In genomic region chr17:36786483-36786886, GRCm38 (mm10) we compare ENCODE assay signal across 9 mouse cellular contexts. TPM values are rescaled to one million over a fixed set of nuclear protein-coding genes. Genes with fewer than 3 reads are reported as not detected.
DNase-seq lines count a peak whose midpoint lies in the region; ATAC-seq and TF ChIP-seq lines count a peak whose summit lies in the region.
"Not testable (repeated sequence)": the region's sequence is repeated elsewhere in the genome, so short reads cannot be mapped to it uniquely, and the experiment has no call there.
"Had no signal": no experiment of that assay in that cellular context is flagged by ENCODE, and none has a peak within 500 bp of the region (broad histone marks: within the 10 kb centered on the region; RNA-seq: fewer than 3 reads in every experiment).

No protein-coding gene starts in this region.

- not testable (repeated sequence) for H3K36me3 ChIP-seq in MEL (ENCODE audit: control insufficient read depth in 1 of 2, insufficient read depth in 2 of 2, low read length in 2 of 2); hindbrain, embryonic 10.5 days; neural tube, embryonic 11.5 days (ENCODE audit: control insufficient read depth, insufficient read depth, low read length)

- 0 out of 2 replicates have a peak, but pooled peaks have one; percentile 1 for TF ChIP-seq RAD21 in MEL (IDR thresholded peaks at IDR 0.05; ENCODE audit: low read depth, low read length)

- not testable (repeated sequence) for H3K4me3 ChIP-seq in MEL (ENCODE audit: control insufficient read depth in 1 of 2, insufficient read depth in 1 of 2, low read depth in 2 of 2, low read length in 2 of 2); hindbrain, embryonic 10.5 days; neural tube, embryonic 11.5 days (ENCODE audit: low read depth, low read length)

- H3K9ac ChIP-seq in MEL (ENCODE audit: control insufficient read depth, low read depth, low read length, poor library complexity, severe bottlenecking); neural tube, embryonic 11.5 days (ENCODE audit: low read length): not testable (repeated sequence)

- TF ChIP-seq CTCF in MEL (IDR thresholded peaks at IDR 0.05 in 2 of 3, conservative IDR thresholded peaks at IDR 0.05 in 1 of 3; ENCODE audit: control insufficient read depth in 1 of 3, insufficient read depth in 1 of 3, low read depth in 2 of 3, low read length in 3 of 3, poor library complexity in 1 of 3, severe bottlenecking in 1 of 3): peak; percentile 32 to 63 (median 50)

- 50% methylated on average over 1 of the region's 1 CpGs for WGBS in hindbrain, embryonic 10.5 days
- WGBS in neural tube, embryonic 11.5 days: 46% methylated on average over 1 of the region's 1 CpGs

- not testable (repeated sequence) for H3K27ac ChIP-seq in MEL (ENCODE audit: control insufficient read depth, low read depth, low read length); hindbrain, embryonic 10.5 days; neural tube, embryonic 11.5 days (ENCODE audit: low read depth, low read length)

- not testable (repeated sequence) for H3K79me2 ChIP-seq in MEL (ENCODE audit: control insufficient read depth, insufficient read depth, low read length, poor library complexity)

- TF ChIP-seq POLR2A in MEL (IDR thresholded peaks at IDR 0.05; ENCODE audit: control insufficient read depth in 1 of 2, insufficient read depth in 1 of 2, low read depth in 1 of 2, low read length in 2 of 2, poor library complexity in 1 of 2): not testable (repeated sequence)

- not testable (repeated sequence) for H3K4me2 ChIP-seq in neural tube, embryonic 11.5 days (ENCODE audit: low read depth)

- DNase-seq in MEL (ENCODE audit: low read depth, low spot score): peak; percentile 52
- peak; percentile 23 for DNase-seq in c-Kit-positive CD71-positive TER-119-positive erythroid progenitor cells, embryonic 14.5 days (ENCODE audit: low spot score)
- DNase-seq in hindbrain, embryonic 10.5 days (ENCODE audit: low spot score): peak; percentile 10
- DNase-seq in kidney, postnatal 4 days: peak; percentile 40 to 50
- DNase-seq in lung, adult 18-20 months: peak; percentile 15 to 18
- peak; percentile 11 for DNase-seq in neural tube, embryonic 11.5 days (ENCODE audit: low spot score)
- peak; percentile 23 for DNase-seq in urinary bladder, postnatal 14 days (ENCODE audit: low spot score)

- H3K27me3 ChIP-seq in MEL (ENCODE audit: control insufficient read depth in 1 of 2, insufficient read depth in 2 of 2, low read length in 2 of 2); hindbrain, embryonic 10.5 days (ENCODE audit: insufficient read depth, poor library complexity, severe bottlenecking); neural tube, embryonic 11.5 days (ENCODE audit: control insufficient read depth, insufficient read depth, low read length): not testable (repeated sequence)

- H3K4me1 ChIP-seq in MEL (ENCODE audit: control insufficient read depth in 1 of 2, insufficient read depth in 2 of 2, low read length in 2 of 2); hindbrain, embryonic 10.5 days (replicated peaks); neural tube, embryonic 11.5 days (ENCODE audit: control insufficient read depth, insufficient read depth, low read length): not testable (repeated sequence)

- TF ChIP-seq EP300 in MEL (IDR thresholded peaks at IDR 0.05; ENCODE audit: low read depth in 1 of 2, low read length in 2 of 2): not testable (repeated sequence)

- peak; percentile 83 for ATAC-seq in erythroid progenitor cell, adult 5-6 weeks (replicated peaks; ENCODE audit: low FRiP score, poor library complexity, severe bottlenecking)
- ATAC-seq in neural tube, embryonic 11.5 days (ENCODE audit: insufficient read depth, low FRiP score, low TSS enrichment): not testable (repeated sequence)

- H3K9me3 ChIP-seq in MEL (replicated peaks; ENCODE audit: insufficient read depth, low read length); hindbrain, embryonic 10.5 days; neural tube, embryonic 11.5 days (ENCODE audit: control insufficient read depth, low read length): not testable (repeated sequence)

RNA-seq across cellular contexts. Expression of gene H2-M10.5, which starts 13.8 kb away (rescaled TPM):
- total RNA-seq in MEL (2012; rRNA removed): not detected in 2 replicates
- not detected for polyA plus RNA-seq in MEL (2012; ENCODE audit: insufficient read depth in 1 of 2, insufficient read length in 2 of 2, low read depth in 1 of 2, low replicate concordance in 2 of 2, missing spikeins in 1 of 2)
- not detected in 2 replicates for total RNA-seq in erythroid progenitor cell, adult 5-6 weeks (2015; ENCODE audit: low replicate concordance)
- not detected in 2 replicates for total RNA-seq in erythroid progenitor cell, adult 5-6 weeks (2017; ENCODE audit: low replicate concordance)
- not detected in 2 replicates for polyA plus RNA-seq in hindbrain, embryonic 10.5 days (2016; fragmentation: Nextera tagmentation; extraction: Ambion mirVana)
- not detected in 2 replicates for polyA plus RNA-seq in neural tube, embryonic 11.5 days (2014; fragmentation: Nextera tagmentation; extraction: Ambion mirVana)
- total RNA-seq: gastrocnemius, postnatal 14 days had no signal

RNA-seq across cellular contexts. Expression of gene H2-M10.6, which starts 25.5 kb away (rescaled TPM):
- not detected in 2 replicates for total RNA-seq in MEL (2012; rRNA removed)
- polyA plus RNA-seq in MEL (2012; ENCODE audit: insufficient read depth in 1 of 2, insufficient read length in 2 of 2, low read depth in 1 of 2, low replicate concordance in 2 of 2, missing spikeins in 1 of 2): not detected
- total RNA-seq in erythroid progenitor cell, adult 5-6 weeks (2015; ENCODE audit: low replicate concordance): not detected in 2 replicates
- total RNA-seq in erythroid progenitor cell, adult 5-6 weeks (2017; ENCODE audit: low replicate concordance): not detected in 2 replicates
- polyA plus RNA-seq in hindbrain, embryonic 10.5 days (2016; fragmentation: Nextera tagmentation; extraction: Ambion mirVana): not detected in 2 replicates
- not detected in 2 replicates for polyA plus RNA-seq in neural tube, embryonic 11.5 days (2014; fragmentation: Nextera tagmentation; extraction: Ambion mirVana)
- total RNA-seq: gastrocnemius, postnatal 14 days had no signal

RNA-seq across cellular contexts. Expression of gene Trim26, which starts 50.4 kb away (rescaled TPM):
- 4.9 and 5.6 TPM in 2 replicates for total RNA-seq in MEL (2012; rRNA removed)
- 10 to 100 TPM in 1 of 2 experiments, not detected in 1; 12.4 TPM for polyA plus RNA-seq in MEL (2012; ENCODE audit: insufficient read depth in 1 of 2, insufficient read length in 2 of 2, low read depth in 1 of 2, low replicate concordance in 2 of 2, missing spikeins in 1 of 2)
- 41.8 and 46.5 TPM in 2 replicates for total RNA-seq in erythroid progenitor cell, adult 5-6 weeks (2015; ENCODE audit: low replicate concordance)
- total RNA-seq in erythroid progenitor cell, adult 5-6 weeks (2017; ENCODE audit: low replicate concordance): 13.9 and 15.8 TPM in 2 replicates
- 47.2 and 48.2 TPM in 2 replicates for polyA plus RNA-seq in hindbrain, embryonic 10.5 days (2016; fragmentation: Nextera tagmentation; extraction: Ambion mirVana)
- polyA plus RNA-seq in neural tube, embryonic 11.5 days (2014; fragmentation: Nextera tagmentation; extraction: Ambion mirVana): 33.7 and 37.5 TPM in 2 replicates
